Mouse (Mus musculus): ENCODE results near the gene Ncoa7.

- no peak for TF ChIP-seq POLR2A (IDR thresholded peaks at IDR 0.05; ENCODE audit: insufficient read length, low read depth)
- TF ChIP-seq USF1 (IDR thresholded peaks at IDR 0.05; ENCODE audit: low read depth) = no peak
These were observed 50.6 kb downstream of the Ncoa7 start for GRCm38 (mm10) chr10:30752485-30752884.

Measured in myocyte (in vitro differentiated cells).